Mouse (Mus musculus) C2C12 (cell line): ENCODE data around the gene Psmd13.

Experiments
- CEBPB ChIP-seq: IDR thresholded peaks from one replicate; pipeline ENCODE4 v1.6.1; 2011; ENCODE audit warnings: low read depth, mild to moderate bottlenecking, control low read depth, moderate library complexity
- CTCF ChIP-seq: IDR thresholded peaks from one replicate; pipeline ENCODE4 v1.5.1; 2011; ENCODE audit not compliant: control insufficient read depth, insufficient read depth, insufficient read length
- MAX ChIP-seq: IDR thresholded peaks from one replicate; pipeline ENCODE4 v1.6.1; 2011; ENCODE audit warnings: mild to moderate bottlenecking, control low read depth
- MYOG ChIP-seq: IDR thresholded peaks from one replicate; pipeline ENCODE4 v1.6.1; 2011; ENCODE audit not compliant: control insufficient read depth, insufficient read length; ENCODE audit errors: extremely low read depth
- USF1 ChIP-seq: IDR thresholded peaks from one replicate; pipeline ENCODE4 v1.6.1; 2011; ENCODE audit warnings: low read depth, mild to moderate bottlenecking, control low read depth, moderate library complexity

GRCm38 (mm10) chr7:140857550-140858505, 23.9 kb upstream of the Psmd13 start, which contains the start of gene Bet1l:
- TF ChIP-seq CEBPB = no peak
- TF ChIP-seq CTCF = no peak
- no peak for TF ChIP-seq MAX
- TF ChIP-seq MYOG = no peak
- TF ChIP-seq USF1 = no peak
